Mouse (Mus musculus) layer of hippocampus, adult 9-10 months (tissue): Measurements from ENCODE around the gene Rmnd1.

Experiments
- DNase-seq: peaks from one replicate; pipeline ENCODE4 v3.0.0; 2022; ENCODE audit warnings: low spot score

Rmnd1 gene

GRCm38 (mm10) chr10:4391076-4391475 lies 41.1 kb downstream of the Rmnd1 start:
- DNase-seq: no peak

DNA sequence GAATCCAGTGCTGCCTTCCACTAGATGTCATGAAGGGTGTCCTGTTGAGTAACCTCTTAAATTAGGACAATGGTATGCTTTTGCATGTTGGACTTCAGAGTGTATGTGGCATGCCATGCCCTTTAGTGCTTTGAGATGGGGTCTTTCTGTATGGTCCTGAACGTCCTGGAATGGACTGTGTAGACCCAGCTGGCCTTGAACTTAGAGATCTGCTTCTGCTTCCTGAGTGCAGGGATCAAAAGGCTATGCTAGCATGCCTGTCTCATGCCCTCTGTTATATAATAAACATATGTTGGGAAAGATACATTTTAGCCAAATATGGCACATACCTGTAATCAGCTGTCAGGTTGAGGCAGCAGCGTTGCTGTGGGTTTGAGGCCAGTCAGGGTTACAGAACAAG lies 41.6 kb downstream of the Rmnd1 start:
- DNase-seq: no peak

GRCm38 (mm10) chr10:4389461-4390112 lies 42.6 kb downstream of the Rmnd1 start:
- no peak for DNase-seq

DNA sequence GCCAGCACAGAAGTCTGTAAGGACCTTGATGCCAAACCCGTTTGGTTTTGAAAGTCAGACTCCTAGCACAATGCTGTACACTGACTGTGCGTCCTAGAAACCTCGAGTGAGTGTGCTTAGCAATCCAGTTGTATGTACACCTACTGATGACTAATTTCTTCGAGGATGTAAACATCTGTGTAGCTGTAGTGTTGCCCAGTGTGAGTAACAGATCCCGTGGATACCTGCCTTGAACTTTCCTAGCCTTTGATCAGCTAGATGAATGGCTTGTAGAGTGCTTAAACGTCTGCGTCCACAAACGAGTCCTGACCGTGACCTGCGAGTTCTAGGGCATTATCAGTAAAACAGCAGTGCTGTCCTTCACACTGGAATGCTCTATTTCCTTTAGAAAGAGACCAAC lies 43.2 kb downstream of the Rmnd1 start:
- no peak for DNase-seq

GRCm38 (mm10) chr10:4388384-4388745 lies 43.8 kb downstream of the Rmnd1 start:
- no peak for DNase-seq

DNA sequence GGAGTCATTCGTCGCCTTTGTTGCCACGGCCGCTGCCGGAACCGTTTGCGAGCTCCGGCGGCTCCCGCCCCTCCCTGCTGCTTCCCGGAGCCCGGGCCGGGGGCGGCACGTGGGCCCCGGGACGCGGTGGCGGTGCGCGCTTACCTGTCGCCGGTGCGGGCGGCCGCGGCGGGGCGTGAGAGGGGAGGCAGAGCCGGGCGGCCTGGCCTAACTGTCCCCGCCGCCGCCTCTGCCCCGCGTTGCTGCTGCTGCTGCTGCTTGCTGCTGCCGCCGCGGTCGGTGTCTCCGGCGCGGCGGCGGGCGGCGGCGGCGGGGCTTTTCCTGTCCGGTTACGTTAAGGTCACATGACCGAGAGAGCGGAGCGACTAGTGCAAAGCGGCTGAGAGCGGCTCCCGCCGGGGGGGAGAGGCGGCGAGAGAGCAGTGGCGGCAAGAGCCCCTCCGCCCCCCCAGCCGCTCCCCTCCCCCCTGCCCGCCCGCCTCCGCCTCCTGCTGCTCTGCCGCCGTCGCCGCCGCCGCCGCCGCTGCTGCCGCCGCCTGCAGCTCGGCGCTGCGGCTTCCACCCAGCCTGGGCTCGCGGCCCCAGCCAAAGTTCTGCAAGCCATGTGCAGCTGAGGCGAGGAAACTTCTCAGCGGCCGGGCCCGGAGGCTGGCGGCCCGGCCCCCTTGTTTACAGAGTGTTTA lies 44.3 kb downstream of the Rmnd1 start, which contains the start of gene Zbtb2:
Zbtb2 (minus strand) TSS at position 408 of the 683 bp plus-strand sequence.
- DNase-seq: no peak

DNA sequence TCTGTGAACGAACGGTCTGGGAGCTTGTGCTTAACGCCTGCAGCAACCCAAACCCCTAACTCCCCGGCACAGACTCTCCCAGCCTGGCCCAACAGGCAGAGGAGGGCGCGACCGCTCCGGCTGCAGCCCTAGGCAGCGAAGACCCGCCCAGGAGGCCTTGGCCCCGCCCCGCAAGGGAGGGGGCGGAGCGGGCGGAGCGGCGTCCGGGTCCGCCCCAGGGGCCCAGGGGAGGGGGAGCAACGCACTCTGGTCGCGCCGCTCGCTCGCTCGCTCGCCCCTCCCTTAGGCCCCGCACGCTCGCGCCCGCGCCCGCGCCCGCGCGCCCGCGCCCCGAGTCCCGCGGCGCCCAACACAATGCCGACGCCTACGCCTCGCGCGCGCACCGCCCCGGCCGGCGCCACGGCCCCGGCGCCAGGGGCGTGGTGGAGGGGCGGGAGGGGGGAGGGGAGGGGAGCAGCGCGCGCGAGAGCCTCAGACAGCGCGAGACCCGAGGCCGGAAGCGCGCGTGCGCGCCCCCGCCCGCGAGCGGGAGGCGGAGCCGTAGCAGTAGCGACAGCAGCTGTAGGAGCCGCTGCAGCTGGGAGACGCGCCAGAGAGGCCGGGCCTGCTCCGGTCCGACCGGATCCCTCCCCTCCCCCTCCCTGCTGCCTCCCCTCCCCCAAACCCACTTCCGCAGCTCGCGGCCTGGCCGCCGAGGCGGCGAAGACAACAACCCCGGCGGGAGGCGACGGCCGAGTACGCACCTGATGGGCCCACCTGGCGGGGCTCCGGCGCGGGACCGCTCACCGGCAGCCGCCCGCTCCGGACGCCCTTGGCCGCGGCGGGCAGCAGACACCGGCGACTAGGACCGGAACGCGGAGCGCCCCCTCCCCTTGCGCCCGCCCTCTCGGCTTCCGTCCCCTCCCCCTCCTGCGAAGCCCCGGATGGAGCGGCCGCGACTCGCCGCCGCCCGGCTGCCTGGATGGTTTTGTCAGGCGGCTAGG lies 45.3 kb downstream of the Rmnd1 start:
- DNase-seq: peak; percentile 66

DNA sequence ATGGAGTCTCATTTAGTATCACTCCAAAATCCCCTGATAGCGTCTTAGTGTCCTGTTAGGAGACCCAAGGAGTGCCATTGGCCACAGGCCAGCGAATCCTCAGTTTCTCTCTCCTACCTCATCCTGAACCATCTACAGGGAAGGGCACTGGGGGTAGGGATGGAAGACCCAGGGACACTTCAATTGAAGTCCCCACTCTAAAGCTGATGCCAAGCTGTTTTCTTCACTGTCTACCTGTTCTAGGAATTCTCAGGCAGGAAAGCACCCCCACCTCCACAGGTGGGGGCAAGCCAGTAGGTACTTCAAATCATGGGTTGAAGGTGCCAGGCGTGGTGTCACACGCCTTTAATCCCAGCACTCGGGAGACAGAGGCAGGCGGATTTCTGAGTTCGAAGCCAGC lies 47.9 kb downstream of the Rmnd1 start:
- DNase-seq: no peak

DNA sequence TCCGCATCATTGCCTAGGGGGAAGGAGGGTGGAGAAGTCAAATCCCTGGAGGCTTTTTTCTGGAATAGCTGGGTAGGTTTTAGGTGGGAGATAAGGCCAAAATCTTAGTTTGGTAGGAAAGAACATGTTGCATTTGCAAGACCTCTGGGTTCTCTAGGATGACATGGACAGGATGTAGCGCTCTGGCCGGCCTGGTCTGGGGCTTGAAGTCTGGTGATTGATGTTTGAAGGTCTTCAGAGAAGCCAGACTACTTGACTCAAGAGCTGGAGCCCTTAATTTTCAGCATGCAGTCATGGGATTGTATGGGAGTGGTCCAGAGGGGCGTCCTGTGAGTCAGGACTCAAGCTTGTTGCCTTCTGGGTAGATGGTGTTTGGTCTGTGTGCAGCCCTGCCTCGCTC lies 51.4 kb downstream of the Rmnd1 start:
- no peak for DNase-seq

GRCm38 (mm10) chr10:4376931-4377330 lies 55.3 kb downstream of the Rmnd1 start:
- no peak for DNase-seq

DNA sequence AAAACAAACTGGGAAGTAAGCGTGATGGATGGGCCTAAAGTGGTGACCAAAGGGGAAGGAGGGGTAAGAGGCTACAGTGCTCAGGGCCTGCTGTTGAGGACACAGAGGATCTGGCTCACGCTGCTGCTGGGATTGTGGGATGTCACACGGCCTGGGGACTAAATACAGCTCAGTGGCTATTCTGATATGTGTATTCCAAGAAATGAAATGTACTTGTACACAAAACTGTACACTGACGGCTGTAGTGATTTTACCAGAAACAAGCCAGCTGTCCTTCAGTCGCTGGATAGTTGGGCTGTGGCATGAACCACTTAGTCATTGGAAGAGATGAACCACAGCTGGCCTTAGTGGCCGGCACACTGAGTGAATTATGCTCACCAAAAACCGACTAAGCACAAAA lies 55.7 kb downstream of the Rmnd1 start:
- no peak for DNase-seq

DNA sequence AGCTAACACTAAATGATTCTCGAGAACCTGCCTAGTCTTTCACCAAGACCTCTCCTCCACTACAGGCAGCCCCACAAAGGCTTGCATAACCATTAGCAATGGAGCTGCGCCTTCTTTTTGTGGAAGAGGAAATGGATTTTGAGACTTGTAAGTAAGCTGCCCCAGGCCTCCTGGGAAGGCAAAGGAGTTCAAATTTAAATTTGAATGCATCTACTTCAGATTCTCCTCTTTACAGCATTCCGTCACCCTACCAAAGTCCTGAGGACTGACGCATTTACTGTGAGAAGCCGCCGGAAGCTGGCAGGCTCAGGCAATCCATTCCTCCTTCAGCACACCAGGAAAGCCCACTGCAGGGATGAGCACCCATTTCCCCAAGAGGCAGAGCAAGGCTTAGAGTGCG lies 56.9 kb downstream of the Rmnd1 start:
- no peak for DNase-seq

- DNase-seq: no peak
Measured at GRCm38 (mm10) chr10:4374734-4375133, 57.5 kb downstream of the Rmnd1 start.

GRCm38 (mm10) chr10:4374239-4374638 lies 57.9 kb downstream of the Rmnd1 start:
- no peak for DNase-seq

GRCm38 (mm10) chr10:4373558-4373957 lies 58.6 kb downstream of the Rmnd1 start:
- no peak for DNase-seq

DNA sequence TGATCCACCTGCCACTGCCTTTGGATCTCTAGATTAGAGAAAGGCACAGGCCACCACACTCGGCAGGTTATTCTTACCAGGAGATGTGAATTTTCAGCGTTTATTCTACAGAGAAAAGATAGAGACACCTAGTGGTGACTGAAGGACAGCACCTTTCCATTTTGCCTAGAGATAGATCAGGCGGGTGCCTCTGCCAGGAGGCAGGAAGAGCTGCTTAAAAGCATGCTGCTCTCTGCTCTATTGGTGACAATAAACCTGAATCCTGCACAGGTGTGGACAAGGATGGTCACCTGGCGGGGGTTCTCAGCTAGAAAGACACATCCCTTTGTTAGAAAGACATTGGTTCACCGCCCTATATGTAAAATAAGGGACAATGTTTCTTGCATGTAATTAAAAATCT lies 60.2 kb downstream of the Rmnd1 start:
- DNase-seq: no peak

DNA sequence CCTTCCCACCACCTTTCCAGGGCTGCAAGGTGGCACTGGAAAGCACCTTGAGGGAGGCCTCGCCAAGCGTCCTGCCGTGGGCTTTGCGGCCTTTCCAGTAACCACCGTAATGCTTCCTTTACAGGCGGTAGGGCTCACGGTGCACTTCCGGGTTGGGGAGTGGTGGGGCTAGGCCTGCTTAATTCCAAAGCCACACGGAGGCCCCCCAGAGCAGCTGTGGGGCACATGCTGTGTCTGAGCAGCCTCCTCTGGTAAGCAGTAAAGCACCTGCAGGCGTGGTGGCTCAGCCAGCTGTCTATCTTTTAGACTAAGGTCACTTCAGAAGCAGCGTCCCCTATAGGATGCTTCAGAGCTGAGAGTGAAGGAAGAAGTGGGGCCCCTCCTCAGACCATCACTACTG lies 62.1 kb downstream of the Rmnd1 start:
- no peak for DNase-seq

GRCm38 (mm10) chr10:4364618-4365017 lies 67.6 kb downstream of the Rmnd1 start:
- DNase-seq: no peak

DNA sequence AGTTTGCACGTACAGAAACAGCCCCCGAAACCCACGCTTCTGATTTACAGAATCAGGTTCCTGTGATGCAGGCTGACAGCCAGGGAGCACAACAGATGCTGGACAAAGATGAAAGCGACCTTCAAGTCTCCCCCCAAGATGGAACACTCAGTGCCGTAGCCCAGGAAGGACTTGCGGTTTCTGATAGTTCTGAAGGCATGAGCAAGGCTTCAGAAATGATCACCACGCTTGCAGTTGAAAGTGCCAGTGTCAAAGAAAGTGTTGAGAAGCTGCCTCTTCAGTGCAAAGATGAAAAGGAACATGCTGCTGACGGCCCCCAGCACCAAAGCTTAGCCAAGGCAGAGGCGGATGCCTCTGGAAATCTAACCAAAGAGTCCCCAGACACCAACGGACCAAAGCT lies 74.8 kb downstream of the Rmnd1 start:
- DNase-seq: no peak

DNA sequence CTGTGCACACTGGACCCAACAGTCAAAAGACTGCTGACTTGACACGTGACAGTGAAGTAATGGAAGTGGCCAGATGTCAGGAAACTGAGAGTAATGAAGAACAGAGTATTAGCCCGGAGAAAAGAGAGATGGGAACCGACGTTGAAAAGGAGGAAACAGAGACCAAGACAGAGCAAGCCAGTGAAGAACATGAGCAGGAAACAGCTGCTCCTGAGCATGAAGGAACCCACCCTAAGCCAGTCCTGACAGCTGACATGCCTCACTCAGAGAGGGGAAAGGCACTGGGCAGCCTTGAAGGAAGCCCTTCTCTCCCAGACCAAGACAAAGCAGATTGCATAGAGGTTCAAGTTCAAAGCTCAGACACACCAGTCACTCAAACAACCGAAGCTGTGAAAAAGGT lies 75.5 kb downstream of the Rmnd1 start:
- DNase-seq: no peak

- DNase-seq: no peak
Measured at GRCm38 (mm10) chr10:4355882-4356451, 76.2 kb downstream of the Rmnd1 start.
